ENCODE assay signal across 33 mouse cellular contexts in the genomic region with DNA sequence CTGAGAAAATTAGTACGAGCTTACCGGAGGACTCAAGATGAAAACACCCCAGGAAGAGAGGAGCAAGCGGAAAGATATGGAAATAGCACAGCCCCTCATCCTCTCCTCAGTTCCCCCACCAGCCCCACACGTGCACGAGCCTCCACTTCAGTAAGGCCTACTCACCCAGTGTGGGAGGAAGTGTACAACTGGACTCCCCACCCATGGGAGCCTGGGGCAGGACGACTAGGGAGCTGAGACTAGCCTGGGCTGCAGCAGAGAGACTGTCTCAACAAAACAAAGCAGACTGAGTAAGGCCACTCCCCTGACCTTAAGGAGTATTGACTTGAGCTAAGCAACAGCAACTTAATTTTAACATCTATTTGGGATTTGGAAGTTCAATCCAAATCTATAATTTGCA. TPM values are rescaled to one million over a fixed set of nuclear protein-coding genes. Genes with fewer than 3 reads are reported as not detected.
DNase-seq lines count a peak whose midpoint lies in the region; ATAC-seq and TF ChIP-seq lines count a peak whose summit lies in the region.
"Had no signal": no experiment of that assay in that cellular context is flagged by ENCODE, and none has a peak within 500 bp of the region (broad histone marks: within the 10 kb centered on the region; RNA-seq: fewer than 3 reads in every experiment).

No protein-coding gene starts in this region.

- 37% methylated on average over 6 of the region's 6 CpGs for WGBS in lung, embryonic 15.5 days
- WGBS in stomach, embryonic 14.5 days: 39% methylated on average over 6 of the region's 6 CpGs

- no peak overlapping the region for H3K9ac ChIP-seq in lung, embryonic 15.5 days
- no peak overlapping the region for H3K9ac ChIP-seq in stomach, embryonic 14.5 days (replicated peaks; ENCODE audit: low read depth, low read length)
- H3K9ac ChIP-seq: forebrain, embryonic 15.5 days; hindbrain, embryonic 14.5 days; liver, embryonic 12.5 days; neural tube, embryonic 13.5 days had no signal

- TF ChIP-seq CTCF in gastrocnemius, adult 2 months (IDR thresholded peaks at IDR 0.05): no peak

- no peaks in the 10 kb centered on the region for H3K27me3 ChIP-seq in lung, embryonic 15.5 days
- no peaks in the 10 kb centered on the region for H3K27me3 ChIP-seq in stomach, embryonic 14.5 days (ENCODE audit: control insufficient read depth, insufficient read depth, low read length)
- H3K27me3 ChIP-seq: forebrain, embryonic 15.5 days; liver, embryonic 12.5 days; neural tube, embryonic 13.5 days had no signal

- peak overlapping the region; percentile 58 for H3K27ac ChIP-seq in gastrocnemius, adult 2 months
- peak overlapping the region; percentile 53 for H3K27ac ChIP-seq in lung, embryonic 15.5 days
- H3K27ac ChIP-seq in stomach, embryonic 14.5 days (ENCODE audit: low read length): peak overlapping the region; percentile 39; the same call in 1 of the 2 replicates
- H3K27ac ChIP-seq: forebrain, embryonic 15.5 days; hindbrain, embryonic 14.5 days; kidney, postnatal 0 days; liver, embryonic 12.5 days; neural tube, embryonic 13.5 days had no signal

- intact Hi-C loops in gastrocnemius, adult 2 months (cut with DNase I): no loop called here

- no peaks in the 10 kb centered on the region for H3K36me3 ChIP-seq in lung, embryonic 15.5 days
- H3K36me3 ChIP-seq in stomach, embryonic 14.5 days (ENCODE audit: control insufficient read depth, insufficient read depth, low read length): no peaks in the 10 kb centered on the region
- H3K36me3 ChIP-seq: forebrain, embryonic 15.5 days; liver, embryonic 12.5 days; neural tube, embryonic 13.5 days had no signal

- H3K4me3 ChIP-seq in gastrocnemius, adult 2 months: no peak overlapping the region; the same call in 1 of the 2 replicates
- no peak overlapping the region for H3K4me3 ChIP-seq in lung, embryonic 15.5 days
- no peak overlapping the region for H3K4me3 ChIP-seq in stomach, embryonic 14.5 days (ENCODE audit: low read depth, low read length)
- H3K4me3 ChIP-seq: forebrain, embryonic 15.5 days; liver, embryonic 12.5 days; megakaryocyte, embryonic 14.5 days; myocyte; neural tube, embryonic 13.5 days had no signal

- H3K4me1 ChIP-seq in lung, embryonic 15.5 days: peaks cover 14% of the 10 kb centered on the region
- 0 out of 2 replicates have a peak, but pooled peaks cover 6% of the 10 kb centered on the region for H3K4me1 ChIP-seq in stomach, embryonic 14.5 days (ENCODE audit: control insufficient read depth, insufficient read depth, low read length)
- H3K4me1 ChIP-seq: neural tube, embryonic 13.5 days had no signal

- peak; percentile 31 for DNase-seq in gastrocnemius, adult 2 months
- DNase-seq in gastrocnemius, postnatal 25 days: no peak
- DNase-seq in lung, postnatal 25 days (ENCODE audit: low spot score): no peak
- no peak for DNase-seq in kidney, postnatal 36 days
- DNase-seq in right cerebral cortex, postnatal 10 days (ENCODE audit: low spot score in 2 of 2): no peak
- DNase-seq: adrenal gland, postnatal 25 days; cerebellum, adult 8-10 months; cerebellum, postnatal 36 days; embryo, embryonic 11 days; gastrocnemius, postnatal 36 days; heart, postnatal 4 days; kidney, adult 18-20 months; left cerebral cortex, postnatal 4 days; lung, postnatal 10 days; midbrain, embryonic 14.5 days; right cerebral cortex, postnatal 4 days; thymus, postnatal 14 days had no signal

- no peak overlapping the region for H3K4me2 ChIP-seq in lung, embryonic 15.5 days
- H3K4me2 ChIP-seq in stomach, embryonic 14.5 days (replicated peaks; ENCODE audit: low read depth, low read length): no peak overlapping the region
- H3K4me2 ChIP-seq: forebrain, embryonic 15.5 days; hindbrain, embryonic 14.5 days; liver, embryonic 12.5 days; neural tube, embryonic 13.5 days had no signal

- no peak for ATAC-seq in lung, embryonic 15.5 days (ENCODE audit: borderline replicate concordance, extremely low read depth, low FRiP score, low TSS enrichment)
- 0 out of 2 replicates have a peak, but pooled peaks have one; percentile 34 for ATAC-seq in erythroid progenitor cell, adult 5-6 weeks (replicated peaks; ENCODE audit: low FRiP score, poor library complexity, severe bottlenecking)
- ATAC-seq in stomach, embryonic 14.5 days (ENCODE audit: insufficient number of reproducible peaks, insufficient read depth, low FRiP score, low read depth): no peak
- ATAC-seq: forebrain, embryonic 15.5 days; inflammation-experienced regulatory T-cells, adult 6 months; liver, embryonic 12.5 days had no signal

- H3K9me3 ChIP-seq in lung, embryonic 15.5 days: no peaks in the 10 kb centered on the region
- no peaks in the 10 kb centered on the region; the same call in 1 of the 2 replicates for H3K9me3 ChIP-seq in stomach, embryonic 14.5 days (ENCODE audit: control insufficient read depth, low read depth, low read length)
- H3K9me3 ChIP-seq: forebrain, embryonic 15.5 days; liver, embryonic 12.5 days; neural tube, embryonic 13.5 days had no signal

RNA-seq across cellular contexts. Expression of a gene that starts 32.2 kb away (rescaled TPM):
- total RNA-seq in gastrocnemius, adult 2 months (2021): not detected
- total RNA-seq in gastrocnemius, postnatal 25 days (2021): not detected
- 0.12 TPM in 1 of 2 replicates, not detected in the other for polyA plus RNA-seq in lung, embryonic 15.5 days (2015; fragmentation: Nextera tagmentation; extraction: Ambion mirVana)
- not detected in 2 replicates for total RNA-seq in erythroid progenitor cell, adult 5-6 weeks (2015; ENCODE audit: low replicate concordance)
- total RNA-seq in erythroid progenitor cell, adult 5-6 weeks (2017; ENCODE audit: low replicate concordance): not detected in 2 replicates
- polyA plus RNA-seq in stomach, embryonic 14.5 days (2014; fragmentation: Nextera tagmentation; extraction: Ambion mirVana): not detected in 2 replicates
- total RNA-seq: adrenal gland, postnatal 25 days; ES-E14; gastrocnemius, postnatal 36 days; heart, postnatal 4 days; layer of hippocampus, postnatal 10 days; left cerebral cortex, adult 8-10 months; left cerebral cortex, postnatal 4 days had no signal
- polyA plus RNA-seq: brain, embryonic 14.5 days; forebrain, embryonic 15.5 days; heart, embryonic 14.5 days; inflammation-experienced regulatory T-cells, adult 6 months; kidney, postnatal 0 days; liver, embryonic 12.5 days; midbrain, embryonic 14.5 days; myocyte; neural tube, embryonic 13.5 days had no signal

RNA-seq across cellular contexts. Expression of a gene that starts 48.0 kb away (rescaled TPM):
- total RNA-seq in gastrocnemius, adult 2 months (2021): 10 to 100 TPM in 1 of 2 experiments, 1 to 10 TPM in 1; 9.7 to 10.2 TPM
- 10 to 100 TPM; 12.1 TPM for total RNA-seq in gastrocnemius, postnatal 25 days (2021)
- polyA plus RNA-seq in lung, embryonic 15.5 days (2015; fragmentation: Nextera tagmentation; extraction: Ambion mirVana): 42.7 and 47.1 TPM in 2 replicates
- 5.0 and 8.4 TPM in 2 replicates for total RNA-seq in erythroid progenitor cell, adult 5-6 weeks (2015; ENCODE audit: low replicate concordance)
- 30.9 and 32.8 TPM in 2 replicates for total RNA-seq in erythroid progenitor cell, adult 5-6 weeks (2017; ENCODE audit: low replicate concordance)
- 60.4 and 61.2 TPM in 2 replicates for polyA plus RNA-seq in stomach, embryonic 14.5 days (2014; fragmentation: Nextera tagmentation; extraction: Ambion mirVana)

RNA-seq across cellular contexts. Expression of a gene that starts 48.1 kb away (rescaled TPM):
- total RNA-seq in gastrocnemius, adult 2 months (2021): 10 to 100 TPM in 1 of 2 experiments, 1 to 10 TPM in 1; 9.4 to 11.5 TPM
- 10 to 100 TPM; 13.6 to 18.5 TPM for total RNA-seq in gastrocnemius, postnatal 25 days (2021)
- polyA plus RNA-seq in lung, embryonic 15.5 days (2015; fragmentation: Nextera tagmentation; extraction: Ambion mirVana): 261 and 279 TPM in 2 replicates
- total RNA-seq in erythroid progenitor cell, adult 5-6 weeks (2015; ENCODE audit: low replicate concordance): 179 and 205 TPM in 2 replicates
- 67.3 and 71.2 TPM in 2 replicates for total RNA-seq in erythroid progenitor cell, adult 5-6 weeks (2017; ENCODE audit: low replicate concordance)
- 340 and 368 TPM in 2 replicates for polyA plus RNA-seq in stomach, embryonic 14.5 days (2014; fragmentation: Nextera tagmentation; extraction: Ambion mirVana)
